Mouse (Mus musculus) CH12.LX (cell line): Measurements from ENCODE around the gene Stag3. TPM values are rescaled to one million over a fixed set of nuclear protein-coding genes. Genes with fewer than 3 reads are reported as not detected.

Source experiments
- DNase-seq: peaks from one replicate; pipeline ENCODE4 v3.0.0-alpha.2; 2013; ENCODE audit errors: extremely low read depth
- H3K27ac ChIP-seq: 2 replicates; pipeline ENCODE4 v1.5.1; 2012; ENCODE audit warnings: low read depth, mild to moderate bottlenecking, control low read depth, moderate library complexity; ENCODE audit not compliant: insufficient read depth
- H3K27me3 ChIP-seq: replicated peaks from 2 replicates; pipeline ENCODE3; 2012; ENCODE audit warnings: inconsistent platforms
- H3K36me3 ChIP-seq, 2 experiments: replicated peaks in 1 of 2; 2 replicates each; pipeline versions ENCODE3 to v1.6.1; 2012; ENCODE audit warnings: inconsistent platforms in 1 of 2, low read length in 1 of 2, mild to moderate bottlenecking in 1 of 2, mixed read lengths in 1 of 2, moderate library complexity in 1 of 2; ENCODE audit not compliant: control insufficient read depth in 1 of 2, insufficient read depth in 1 of 2
- H3K4me1 ChIP-seq, 2 experiments: 2 replicates each; pipeline ENCODE4 v1.6.1; 2012; ENCODE audit warnings: inconsistent platforms in 1 of 2, moderate library complexity in 1 of 2; ENCODE audit not compliant: insufficient read depth in 2 of 2, control insufficient read depth in 1 of 2
- H3K4me2 ChIP-seq: 2 replicates; pipeline ENCODE4 v1.6.1; 2012; ENCODE audit warnings: low read depth, mild to moderate bottlenecking, control low read depth; ENCODE audit not compliant: poor library complexity, insufficient read depth, severe bottlenecking
- H3K4me3 ChIP-seq, 3 experiments: fragments of 150-350 bp in 1 of 3; sonication (generic) in 1 of 3; replicated peaks in 1 of 3; 2 replicates each; pipeline versions ENCODE3 to v1.5.1; 2011 to 2012; ENCODE audit warnings: low read depth in 2 of 3, low read length in 2 of 3, mild to moderate bottlenecking in 2 of 3, moderate library complexity in 2 of 3, control low read depth in 1 of 3, improper control_type of control experiment in 1 of 3, inconsistent platforms in 1 of 3, mixed read lengths in 1 of 3; ENCODE audit not compliant: poor library complexity in 1 of 3
- H3K79me2 ChIP-seq: replicated peaks from 2 replicates; pipeline ENCODE4 v1.6.1; 2012; ENCODE audit warnings: mild to moderate bottlenecking, moderate library complexity; ENCODE audit not compliant: control insufficient read depth, poor library complexity, insufficient read depth, severe bottlenecking; ENCODE audit errors: extremely low read depth
- H3K9ac ChIP-seq: 2 replicates; pipeline ENCODE4 v1.6.1; 2012; ENCODE audit warnings: low read depth, mild to moderate bottlenecking, control low read depth, moderate library complexity; ENCODE audit not compliant: insufficient read depth
- H3K9me3 ChIP-seq: replicated peaks from 2 replicates; pipeline ENCODE3; 2012; ENCODE audit warnings: low read length, inconsistent platforms, mixed read lengths
- CHD1 ChIP-seq: IDR thresholded peaks from 2 replicates; pipeline ENCODE4 v1.6.1; 2012; ENCODE audit warnings: low read depth, low read length, improper control_type of control experiment, inconsistent platforms
- E2F4 ChIP-seq: IDR thresholded peaks from 2 replicates; pipeline ENCODE4 v1.6.1; 2011; ENCODE audit warnings: low read depth, low read length, improper control_type of control experiment; ENCODE audit not compliant: insufficient replicate concordance
- GABPA ChIP-seq: IDR thresholded peaks from 2 replicates; pipeline ENCODE4 v1.6.1; 2012; ENCODE audit warnings: low read depth, low read length, improper control_type of control experiment, inconsistent platforms; ENCODE audit not compliant: insufficient replicate concordance
- HCFC1 ChIP-seq: IDR thresholded peaks from 2 replicates; pipeline ENCODE4 v1.6.1; 2012; ENCODE audit warnings: low read depth, mild to moderate bottlenecking, inconsistent platforms, low read length, improper control_type of control experiment
- IRF4 ChIP-seq: IDR thresholded peaks from 2 replicates; pipeline ENCODE4 v1.6.1; 2014; ENCODE audit warnings: low read depth, mild to moderate bottlenecking, inconsistent platforms, low read length, improper control_type of control experiment
- JUN ChIP-seq: IDR thresholded peaks from 2 replicates; pipeline ENCODE4 v1.6.1; 2011; ENCODE audit warnings: low read depth, mild to moderate bottlenecking, low read length, improper control_type of control experiment, moderate library complexity; ENCODE audit not compliant: insufficient read depth
- MYC ChIP-seq: IDR thresholded peaks from 2 replicates; pipeline ENCODE4 v1.6.1; 2011; ENCODE audit warnings: low read depth, mild to moderate bottlenecking, improper control_type of control experiment, low read length
- NELFE ChIP-seq: IDR thresholded peaks from 2 replicates; pipeline ENCODE4 v1.6.1; 2011; ENCODE audit warnings: low read depth, low read length, improper control_type of control experiment
- PAX5 ChIP-seq: IDR thresholded peaks from 2 replicates; pipeline ENCODE4 v1.6.1; 2012; ENCODE audit warnings: low read length, inconsistent platforms, mixed read lengths
- POLR2A ChIP-seq: IDR thresholded peaks from 2 replicates; pipeline ENCODE4 v1.6.1; 2011; ENCODE audit warnings: low read depth, mild to moderate bottlenecking, improper control_type of control experiment, low read length
- POLR2AphosphoS2 ChIP-seq: IDR thresholded peaks from 2 replicates; pipeline ENCODE4 v1.6.1; 2011; ENCODE audit warnings: low read depth, low read length, improper control_type of control experiment
- SIN3A ChIP-seq: IDR thresholded peaks from 2 replicates; pipeline ENCODE4 v1.6.1; 2012; ENCODE audit warnings: low read length, improper control_type of control experiment, inconsistent platforms
- SMC3 ChIP-seq: IDR thresholded peaks from 2 replicates; pipeline ENCODE4 v1.6.1; 2011; ENCODE audit warnings: low read depth, low read length, improper control_type of control experiment
- TBP ChIP-seq: conservative IDR thresholded peaks from 2 replicates; pipeline ENCODE4 v1.6.1; 2011; ENCODE audit warnings: low read depth, low read length, improper control_type of control experiment
- USF1 ChIP-seq: IDR thresholded peaks from 2 replicates; pipeline ENCODE4 v1.6.1; 2014; ENCODE audit warnings: low read depth, mild to moderate bottlenecking, inconsistent platforms, low read length, improper control_type of control experiment
- USF2 ChIP-seq: conservative IDR thresholded peaks from 2 replicates; pipeline ENCODE4 v1.6.1; 2011; ENCODE audit warnings: low read depth, low read length, improper control_type of control experiment
- dilution Hi-C: fragments of 300-500 bp; cut with MboI; formaldehyde crosslinking; loops from 2 replicates; pipeline ENCODE4 v1.14.3; 2020; ENCODE audit warnings: low sequenced_read_pairs; ENCODE audit not compliant: extremely low pct_unique_long_range_greater_than_20kb, extremely low pct_ligation_motif_present
- in situ Hi-C: fragments of 300-500 bp; cut with MboI; formaldehyde crosslinking; loops from 3 replicates; pipeline ENCODE4 v1.14.3; 2019; ENCODE audit warnings: low sequenced_read_pairs, low pct_ligation_motif_present, low pct_unique_long_range_greater_than_20kb, mixed read lengths
- polyA plus RNA-seq: library from polyadenylated mRNA; unstranded; fragments of >175 nt; gene quantifications from 2 replicates; pipeline ENCODE4 v1.2.1, GENCODE M21; 2012; ENCODE audit warnings: low read depth; ENCODE audit not compliant: insufficient read length
- total RNA-seq, 2 experiments: library from RNA; depleted of rRNA; stranded (reverse); fragments of 300-350 nt in 1 of 2; fragments of >200 nt in 1 of 2; gene quantifications; 2 replicates each; pipeline ENCODE4 v1.2.3; 2012 to 2014

Gene Stag3
- total and polyA plus RNA-seq, 3 experiments = not detected

GRCm38 (mm10) chr5:138275216-138276050, 4.6 kb upstream of the Stag3 start:
- in situ Hi-C loops = no loop called here
- no peak for TF ChIP-seq NELFE
- no peak for TF ChIP-seq E2F4
- Histone ChIP-seq H3K4me1 (peaks cover 0 to 5% of the 10 kb centered on the region in 2 experiments; a peak in 2 of 4 replicates), H3K79me2 (no peaks in the 10 kb centered on the region), H3K27me3 (peaks cover 36% of the 10 kb centered on the region), H3K27ac (no peak overlapping the region), H3K36me3 (no peaks in the 10 kb centered on the region), H3K4me3 (no peak overlapping the region), H3K9ac (no peak overlapping the region), H3K9me3 (peaks cover 6% of the 10 kb centered on the region), H3K4me2 (no peak overlapping the region)
- dilution Hi-C loops = no loop called here
- no peak for DNase-seq

- H3K4me2 ChIP-seq = no peak overlapping the region
- DNase-seq = no peak
- H3K27ac ChIP-seq = no peak overlapping the region
- H3K4me3 ChIP-seq = no peak overlapping the region
- H3K36me3 ChIP-seq = no peaks in the 10 kb centered on the region
- H3K27me3 ChIP-seq = peaks cover 15% of the 10 kb centered on the region
- no peak overlapping the region for H3K9ac ChIP-seq
- dilution Hi-C loops (no loop called here), in situ Hi-C loops (no loop called here)
- peaks cover 0 to 5% of the 10 kb centered on the region in 2 experiments; a peak in 2 of 4 replicates for H3K4me1 ChIP-seq
- H3K79me2 ChIP-seq = no peaks in the 10 kb centered on the region
- peaks cover 6% of the 10 kb centered on the region for H3K9me3 ChIP-seq
- TF ChIP-seq SIN3A (no peak), CHD1 (no peak), JUN (no peak), HCFC1 (no peak), USF1 (no peak), IRF4 (no peak), POLR2A (no peak), TBP (no peak), USF2 (no peak), POLR2AphosphoS2 (no peak), PAX5 (no peak), MYC (no peak), NELFE (no peak), GABPA (no peak), SMC3 (no peak)
These were observed 2.0 kb upstream of the Stag3 start for GRCm38 (mm10) chr5:138277994-138278393.
